Mouse (Mus musculus) embryonic facial prominence, embryonic 13.5 days (tissue): ENCODE results near the gene Card14. TPM values are rescaled to one million over a fixed set of nuclear protein-coding genes. Genes with fewer than 3 reads are reported as not detected.
A peak's percentile ranks its signal among the peaks of the same experiment; 100 is the strongest.

ENCODE experiments used
- ATAC-seq: fragments of 200-750 bp; cut with Nextera tagmentation; 2 replicates; pipeline ENCODE4 v1.8.0; 2017; ENCODE audit warnings: low read depth; ENCODE audit not compliant: insufficient number of reproducible peaks, insufficient read depth, low FRiP score, low TSS enrichment
- H3K27ac ChIP-seq: fragments of 300-500 bp; sonication (generic); 2 replicates; pipeline ENCODE4 v1.5.1; 2015; ENCODE audit warnings: moderate library complexity, mild to moderate bottlenecking, inconsistent platforms
- H3K27me3 ChIP-seq: fragments of 300-500 bp; sonication (generic); 2 replicates; pipeline ENCODE4 v1.6.1; 2015; ENCODE audit warnings: mild to moderate bottlenecking, inconsistent platforms
- H3K36me3 ChIP-seq: fragments of 300-500 bp; sonication (generic); 2 replicates; pipeline ENCODE4 v1.6.1; 2015; ENCODE audit warnings: mild to moderate bottlenecking, inconsistent platforms
- H3K4me1 ChIP-seq: fragments of 300-500 bp; sonication (generic); 2 replicates; pipeline ENCODE4 v1.6.1; 2015; ENCODE audit warnings: inconsistent platforms
- H3K4me2 ChIP-seq: fragments of 300-500 bp; sonication (generic); 2 replicates; pipeline ENCODE4 v1.6.1; 2015; ENCODE audit warnings: moderate library complexity, mild to moderate bottlenecking, inconsistent platforms
- H3K4me3 ChIP-seq: fragments of 300-500 bp; sonication (generic); 2 replicates; pipeline ENCODE4 v1.5.1; 2015; ENCODE audit warnings: mild to moderate bottlenecking, inconsistent platforms
- H3K9ac ChIP-seq: fragments of 300-500 bp; sonication (generic); 2 replicates; pipeline ENCODE4 v1.6.1; 2015; ENCODE audit warnings: mild to moderate bottlenecking, inconsistent platforms
- H3K9me3 ChIP-seq: fragments of 300-500 bp; sonication (generic); 2 replicates; pipeline ENCODE4 v1.6.1; 2016; ENCODE audit warnings: inconsistent platforms
- WGBS: fragments of 180-500 bp; shearing (Covaris S2); methylation state at CpG from one replicate; pipeline ENCODE4 v1.1.7; 2015; ENCODE audit warnings: mixed read lengths; 5-methylcytosine and 5-hydroxymethylcytosine counted together
- polyA plus RNA-seq: library from polyadenylated mRNA; unstranded; fragments of >200 nt; fragmentation: Nextera tagmentation; extraction: Ambion mirVana; gene quantifications from 2 replicates; pipeline ENCODE4 v1.2.1, GENCODE M21; 2015

Card14 gene
- polyA plus RNA-seq, 1 experiment from 2014 or later, result 1.2 TPM

GRCm38 (mm10) chr11:119339637-119340036 is 32.1 kb downstream of the Card14 start:
- Histone ChIP-seq H3K27me3 (peaks cover 3% of the 10 kb centered on the region; the same call in 1 of the 2 replicates), H3K4me2 (no peak overlapping the region), H3K9ac (peak overlapping the region; percentile 27; the same call in 1 of the 2 replicates), H3K4me3 (no peak overlapping the region), H3K27ac (no peak overlapping the region), H3K9me3 (no peaks in the 10 kb centered on the region), H3K4me1 (no peaks in the 10 kb centered on the region), H3K36me3 (no peaks in the 10 kb centered on the region)
- ATAC-seq, result no peak
- 4% methylated on average over 5 of the region's 5 CpGs for WGBS

- ATAC-seq, result no peak
- no peak overlapping the region for H3K27ac ChIP-seq
- H3K9ac ChIP-seq, result no peak overlapping the region
- H3K27me3 ChIP-seq, result no peaks in the 10 kb centered on the region
- H3K36me3 ChIP-seq, result no peaks in the 10 kb centered on the region
- WGBS, result 85% methylated on average over 8 of the region's 8 CpGs
- H3K4me2 ChIP-seq, result no peak overlapping the region
- H3K4me1 ChIP-seq, result no peaks in the 10 kb centered on the region
- H3K4me3 ChIP-seq, result no peak overlapping the region
- H3K9me3 ChIP-seq, result no peaks in the 10 kb centered on the region
These were observed 36.6 kb downstream of the Card14 start for GRCm38 (mm10) chr11:119344178-119344577.

- H3K27ac ChIP-seq, result no peak overlapping the region
- no peak overlapping the region for H3K4me2 ChIP-seq
- no peaks in the 10 kb centered on the region for H3K27me3 ChIP-seq
- no peaks in the 10 kb centered on the region for H3K4me1 ChIP-seq
- no peak overlapping the region for H3K9ac ChIP-seq
- no peak for ATAC-seq
- no peaks in the 10 kb centered on the region for H3K9me3 ChIP-seq
- 71% methylated on average over 6 of the region's 6 CpGs for WGBS
- no peaks in the 10 kb centered on the region for H3K36me3 ChIP-seq
- H3K4me3 ChIP-seq, result no peak overlapping the region
These were observed 37.3 kb downstream of the Card14 start for GRCm38 (mm10) chr11:119344865-119345264.

GRCm38 (mm10) chr11:119347125-119347524 is 39.6 kb downstream of the Card14 start:
- Histone ChIP-seq H3K4me1 (no peaks in the 10 kb centered on the region), H3K4me2 (no peak overlapping the region), H3K9me3 (no peaks in the 10 kb centered on the region), H3K36me3 (no peaks in the 10 kb centered on the region), H3K9ac (no peak overlapping the region), H3K27ac (no peak overlapping the region), H3K4me3 (no peak overlapping the region), H3K27me3 (no peaks in the 10 kb centered on the region)
- no peak for ATAC-seq
- WGBS, result 82% methylated on average over 4 of the region's 4 CpGs

- no peak overlapping the region for H3K27ac ChIP-seq
- H3K4me3 ChIP-seq, result no peak overlapping the region
- H3K4me2 ChIP-seq, result no peak overlapping the region
- no peaks in the 10 kb centered on the region for H3K27me3 ChIP-seq
- H3K36me3 ChIP-seq, result no peaks in the 10 kb centered on the region
- peaks cover 22% of the 10 kb centered on the region for H3K4me1 ChIP-seq
- 74% methylated on average over 7 of the region's 7 CpGs for WGBS
- H3K9ac ChIP-seq, result no peak overlapping the region
- H3K9me3 ChIP-seq, result no peaks in the 10 kb centered on the region
- no peak for ATAC-seq
These were observed 44.5 kb downstream of the Card14 start for GRCm38 (mm10) chr11:119352113-119352512.

- Histone ChIP-seq H3K9ac (0 out of 2 replicates have a peak overlapping the region, but pooled peaks have one; percentile 4), H3K4me3 (no peak overlapping the region), H3K36me3 (peaks cover 9% of the 10 kb centered on the region), H3K4me1 (peaks cover 22% of the 10 kb centered on the region), H3K27ac (no peak overlapping the region), H3K27me3 (no peaks in the 10 kb centered on the region), H3K9me3 (no peaks in the 10 kb centered on the region), H3K4me2 (no peak overlapping the region)
- no peak for ATAC-seq
- WGBS, result 83% methylated on average over 4 of the region's 4 CpGs
These were observed 46.4 kb downstream of the Card14 start for GRCm38 (mm10) chr11:119353946-119354345.

GRCm38 (mm10) chr11:119354798-119355442 is 47.4 kb downstream of the Card14 start:
- Histone ChIP-seq H3K4me3 (peak overlapping the region; percentile 73), H3K4me2 (peak overlapping the region; percentile 96), H3K9ac (peak overlapping the region; percentile 81), H3K36me3 (peaks cover 12% of the 10 kb centered on the region), H3K4me1 (peaks cover 22% of the 10 kb centered on the region), H3K27ac (peak overlapping the region; percentile 79), H3K27me3 (no peaks in the 10 kb centered on the region), H3K9me3 (no peaks in the 10 kb centered on the region)
- WGBS, result 6% methylated on average over 23 of the region's 23 CpGs
- ATAC-seq, result no peak

- Histone ChIP-seq H3K9ac (peak within 1 kb of the TSS; percentile 81), H3K27ac (peak within 1 kb of the TSS; percentile 79), H3K36me3 (peaks cover 18% of the 10 kb centered on the region), H3K4me1 (peaks cover 22% of the 10 kb centered on the region), H3K4me2 (peak within 1 kb of the TSS; percentile 96), H3K9me3 (no peaks in the 10 kb centered on the region), H3K4me3 (peak within 1 kb of the TSS; percentile 73), H3K27me3 (no peaks in the 10 kb centered on the region)
- ATAC-seq, result peak; percentile 82
- under 1% methylated on average over 40 of the region's 40 CpGs for WGBS
These were observed 48.1 kb downstream of the Card14 start, which contains the start of the genes Sgsh and Slc26a11 for GRCm38 (mm10) chr11:119355443-119356385. Gene Sgsh (minus strand): TSS chr11:119355536. Gene Slc26a11 (plus strand): TSS chr11:119355557.

- H3K36me3 ChIP-seq, result peaks cover 33% of the 10 kb centered on the region
- no peak overlapping the region for H3K4me3 ChIP-seq
- H3K9me3 ChIP-seq, result no peaks in the 10 kb centered on the region
- H3K4me2 ChIP-seq, result no peak overlapping the region
- peaks cover 22% of the 10 kb centered on the region for H3K4me1 ChIP-seq
- H3K27me3 ChIP-seq, result no peaks in the 10 kb centered on the region
- WGBS, result 76% methylated on average over 10 of the region's 10 CpGs
- ATAC-seq, result no peak
- H3K9ac ChIP-seq, result no peak overlapping the region
- H3K27ac ChIP-seq, result no peak overlapping the region
These were observed 51.5 kb downstream of the Card14 start for GRCm38 (mm10) chr11:119359089-119359488.

- H3K27me3 ChIP-seq, result no peaks in the 10 kb centered on the region
- peaks cover 52% of the 10 kb centered on the region for H3K36me3 ChIP-seq
- H3K4me2 ChIP-seq, result 0 out of 2 replicates have a peak overlapping the region, but pooled peaks have one; percentile 20
- no peak overlapping the region for H3K9ac ChIP-seq
- WGBS, result 38% methylated on average over 11 of the region's 11 CpGs
- H3K9me3 ChIP-seq, result no peaks in the 10 kb centered on the region
- no peak overlapping the region for H3K27ac ChIP-seq
- no peak for ATAC-seq
- H3K4me1 ChIP-seq, result peaks cover 3% of the 10 kb centered on the region; the same call in 1 of the 2 replicates
- no peak overlapping the region for H3K4me3 ChIP-seq
These were observed 55.4 kb downstream of the Card14 start for GRCm38 (mm10) chr11:119362769-119363533.
